Mouse (Mus musculus) neural tube, embryonic 13.5 days (tissue): ENCODE data around the gene Usp32. TPM values are rescaled to one million over a fixed set of nuclear protein-coding genes. Genes with fewer than 3 reads are reported as not detected.

ENCODE experiments used
- polyA plus RNA-seq: library from polyadenylated mRNA; unstranded; fragments of >200 nt; fragmentation: Nextera tagmentation; extraction: Ambion mirVana; gene quantifications from 2 replicates; pipeline ENCODE4 v1.2.1, GENCODE M21; 2015

Usp32 gene
- polyA plus RNA-seq, 1 experiment from 2014 or later: 11.6 TPM

Other genes starting within 250 kb of the Usp32 start
- 65.4 and 68.0 TPM in 2 replicates for gene Znhit3, start 223.8 kb downstream of the Usp32 start, polyA plus RNA-seq
- gene Car4, start 182.4 kb downstream of the Usp32 start, polyA plus RNA-seq: 6.3 and 6.4 TPM in 2 replicates
- gene 1700125H20Rik, start 30.2 kb upstream of the Usp32 start, polyA plus RNA-seq: 0.62 and 0.70 TPM in 2 replicates
- 46.1 and 51.5 TPM in 2 replicates for gene Appbp2, start 95.0 kb upstream of the Usp32 start, polyA plus RNA-seq
- 20.0 and 22.4 TPM in 2 replicates for gene Ppm1d, start 171.1 kb upstream of the Usp32 start, polyA plus RNA-seq
- 37.7 and 37.8 TPM in 2 replicates for gene Bcas3, start 213.0 kb upstream of the Usp32 start, polyA plus RNA-seq